Mouse (Mus musculus) right cerebral cortex, postnatal 36 days (tissue): Measurements from ENCODE around the gene Reck.

Experiments
- DNase-seq, 2 experiments: peaks; one replicate each; pipeline ENCODE4 v3.0.0; 2022; ENCODE audit warnings: low spot score in 2 of 2, mixed read lengths in 1 of 2

Reck gene

DNA sequence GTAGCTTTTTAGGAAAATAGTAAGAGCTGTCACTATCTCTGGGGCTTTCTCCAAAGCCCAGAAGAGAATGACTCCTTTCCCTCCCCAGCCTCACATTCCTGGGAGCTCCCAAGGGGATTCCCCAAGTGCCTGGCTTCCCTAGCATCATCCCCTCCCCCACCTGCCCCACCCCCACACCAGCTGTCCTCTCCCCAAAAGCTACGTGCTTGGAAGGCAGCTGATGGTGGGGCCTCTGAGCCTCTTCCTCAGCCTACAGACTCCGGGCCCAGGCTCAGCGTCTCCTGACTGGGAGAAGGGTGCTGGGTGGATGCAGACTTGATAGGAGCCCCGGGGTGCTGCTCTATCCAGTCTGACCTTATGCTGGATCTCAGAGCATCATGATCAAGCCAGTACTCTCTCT lies 94.0 kb downstream of the Reck start:
- no peak for DNase-seq

DNA sequence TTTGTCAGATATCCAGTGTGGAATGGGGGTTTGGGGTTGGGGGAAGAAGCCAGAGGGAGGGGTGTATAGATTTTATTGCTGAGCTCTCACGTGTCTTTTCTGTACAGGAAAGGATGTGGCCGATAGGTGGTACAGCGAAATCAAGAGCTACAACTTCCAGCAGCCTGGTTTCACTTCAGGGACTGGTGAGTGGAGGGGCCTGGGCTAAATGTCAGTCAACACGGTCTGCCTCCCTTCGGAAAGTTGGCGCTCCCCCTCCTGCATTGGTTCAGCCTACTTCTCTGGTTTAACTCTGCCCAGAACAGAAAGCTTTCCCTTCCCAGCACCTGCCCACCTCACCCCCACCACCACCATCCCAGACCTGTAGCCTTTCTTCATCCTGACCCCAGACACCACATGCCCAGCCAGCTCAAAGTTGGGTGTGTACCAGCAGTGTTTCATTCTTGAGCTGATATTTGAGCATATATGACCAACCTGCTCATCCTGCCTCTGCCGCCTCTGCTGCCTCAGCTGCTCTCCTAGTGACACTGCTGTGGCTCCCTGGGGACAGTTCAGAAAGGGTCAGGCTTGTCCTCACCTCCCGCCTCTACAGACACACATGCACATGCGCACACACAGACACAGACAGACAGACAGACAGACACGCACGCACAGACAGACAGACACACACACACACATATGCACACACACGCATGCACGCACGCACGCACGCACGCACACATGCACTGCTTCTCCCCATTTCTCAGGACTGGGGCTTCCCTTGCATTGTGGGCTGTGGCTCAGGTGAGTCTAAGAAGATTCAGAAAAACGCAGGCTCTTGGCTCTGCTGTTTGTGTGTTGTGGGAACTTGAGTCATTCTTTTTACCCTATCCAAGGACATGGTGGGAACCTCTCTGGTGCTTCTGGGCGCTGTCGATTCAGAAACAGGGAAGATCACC lies 95.3 kb downstream of the Reck start:
- DNase-seq, result no peak

DNA sequence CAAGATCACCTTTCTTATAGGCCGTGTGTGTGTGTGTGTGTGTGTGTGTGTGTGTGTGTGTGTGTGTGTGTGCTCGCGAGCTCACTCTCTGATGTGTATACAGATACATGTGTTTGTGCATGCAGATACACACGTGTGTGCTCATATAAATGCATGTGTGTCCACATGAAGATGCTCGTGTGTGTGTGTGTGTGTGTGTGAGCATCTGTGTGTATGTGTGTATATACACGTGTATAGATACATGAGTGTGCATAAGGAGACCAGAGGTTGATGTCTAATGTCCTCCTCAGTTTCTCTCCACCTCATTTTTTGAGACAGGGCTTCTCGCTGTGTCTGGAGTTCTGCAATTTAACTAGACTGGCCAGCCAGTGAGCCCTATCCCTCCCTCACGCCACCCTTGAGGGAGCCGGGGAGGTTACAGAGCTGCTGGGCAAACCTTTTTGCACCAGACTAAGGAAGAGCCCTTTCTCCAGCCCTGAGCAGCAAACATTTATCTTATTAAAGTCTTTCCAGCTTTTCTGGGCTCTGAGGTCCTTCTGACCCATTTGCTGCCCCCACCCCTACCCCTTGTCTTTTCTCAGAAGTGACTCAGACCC lies 96.3 kb downstream of the Reck start:
- DNase-seq, result no peak

- no peak for DNase-seq
These were observed 96.8 kb downstream of the Reck start for GRCm38 (mm10) chr4:43972137-43972591.

DNA sequence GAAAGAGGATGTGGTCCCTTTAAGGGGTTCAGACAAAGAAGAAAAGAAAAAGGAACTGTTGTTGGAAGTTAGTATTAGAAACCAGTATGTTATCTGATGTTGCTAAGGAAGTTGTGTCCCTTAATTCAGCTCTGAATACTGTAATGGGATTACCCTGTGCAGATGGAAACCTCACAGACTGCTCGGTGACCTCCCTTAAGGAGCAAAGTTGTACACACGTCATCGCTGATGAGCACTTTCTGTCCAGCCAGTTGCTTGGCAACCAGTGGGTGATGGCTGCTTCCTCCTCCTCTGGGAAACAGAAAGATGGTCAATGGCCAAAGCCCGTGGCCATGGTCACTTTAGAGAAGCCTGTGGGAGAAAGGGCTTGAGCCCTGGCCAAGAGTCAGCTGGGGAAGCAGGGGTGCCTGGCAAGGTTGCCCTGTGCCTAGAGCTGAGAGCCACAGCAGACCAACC lies 98.2 kb downstream of the Reck start:
- peak; percentile 29 to 37 for DNase-seq

DNA sequence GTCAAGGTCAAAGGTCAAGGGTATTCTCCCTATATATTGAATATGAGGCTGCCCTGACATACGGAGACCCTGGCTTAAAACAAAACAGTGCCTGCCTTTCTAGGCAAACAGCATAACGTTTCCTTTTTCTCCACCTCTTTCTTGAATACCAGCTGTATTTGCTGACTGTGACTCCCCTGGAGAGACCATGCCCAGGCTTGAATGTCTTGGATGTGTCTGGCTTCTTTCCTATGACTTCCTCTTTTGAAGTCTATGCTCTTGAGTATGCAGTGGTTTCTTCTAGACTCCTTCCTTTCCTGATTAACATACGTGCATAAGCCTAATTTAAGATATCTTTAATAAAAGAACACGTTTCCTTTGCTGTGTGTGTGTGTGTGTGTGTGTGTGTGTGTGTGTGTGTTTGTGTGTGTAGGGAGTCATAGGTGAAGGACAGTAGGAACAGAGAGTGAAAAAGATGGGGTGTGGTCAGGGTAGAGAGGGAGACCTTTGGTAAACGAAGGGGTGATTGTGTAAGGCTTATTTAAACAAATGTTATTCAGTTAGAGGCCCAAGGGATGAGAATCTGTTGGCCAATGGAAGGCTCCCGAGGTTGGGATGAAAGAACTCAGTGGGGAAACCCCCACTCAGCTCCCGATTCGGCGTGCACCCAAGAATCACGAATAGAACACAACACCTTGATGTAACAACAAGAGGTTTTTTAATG lies 99.7 kb downstream of the Reck start:
- no peak for DNase-seq

- no peak for DNase-seq
These were observed 101.0 kb downstream of the Reck start for GRCm38 (mm10) chr4:43976223-43976740.

DNA sequence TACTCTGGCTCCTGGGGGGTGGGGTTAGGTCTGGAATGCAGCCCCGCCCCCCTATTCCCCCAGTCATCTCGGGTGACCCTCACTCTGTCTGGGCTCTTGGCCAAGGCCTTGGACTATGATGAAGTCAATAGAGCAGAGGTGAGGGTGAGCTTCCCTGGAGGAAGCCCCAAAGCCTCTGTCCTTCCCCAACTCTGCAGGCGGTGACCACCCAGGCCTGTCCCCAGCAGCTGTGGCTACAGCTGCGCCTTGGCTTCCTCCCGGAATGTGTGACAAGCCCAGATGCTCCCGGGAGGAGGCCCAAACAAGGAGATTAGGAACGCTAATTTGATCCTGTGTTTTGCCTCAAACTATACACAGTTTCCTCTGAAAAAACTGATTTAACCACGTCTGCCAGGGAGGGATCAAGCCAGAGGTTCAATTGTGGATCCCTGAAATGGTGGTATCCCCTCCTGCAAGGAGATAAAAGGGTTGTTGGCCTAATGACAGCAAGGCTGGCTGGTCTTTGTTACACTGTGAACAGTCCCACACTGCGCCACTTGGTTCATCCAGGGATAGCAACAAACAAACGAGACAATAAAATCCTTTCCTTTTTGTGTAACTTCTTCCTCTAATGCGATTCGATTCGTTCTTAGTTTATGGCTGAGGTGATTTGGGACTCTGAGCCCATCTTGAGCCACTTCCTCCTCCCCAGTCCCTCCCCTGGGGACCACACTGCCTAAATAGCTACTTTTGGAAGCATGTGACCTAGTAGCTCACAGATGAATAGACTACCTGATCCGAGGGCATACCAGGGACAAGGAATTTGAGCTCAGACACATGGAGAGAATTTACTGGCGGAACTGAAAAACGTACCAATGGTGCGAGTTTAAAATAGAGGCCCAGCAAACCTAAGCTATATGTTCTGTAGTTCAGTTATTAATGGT lies 103.5 kb downstream of the Reck start:
- DNase-seq, result no peak

GRCm38 (mm10) chr4:43979746-43980145 lies 104.4 kb downstream of the Reck start:
- DNase-seq, result peak; percentile 83 to 88

DNA sequence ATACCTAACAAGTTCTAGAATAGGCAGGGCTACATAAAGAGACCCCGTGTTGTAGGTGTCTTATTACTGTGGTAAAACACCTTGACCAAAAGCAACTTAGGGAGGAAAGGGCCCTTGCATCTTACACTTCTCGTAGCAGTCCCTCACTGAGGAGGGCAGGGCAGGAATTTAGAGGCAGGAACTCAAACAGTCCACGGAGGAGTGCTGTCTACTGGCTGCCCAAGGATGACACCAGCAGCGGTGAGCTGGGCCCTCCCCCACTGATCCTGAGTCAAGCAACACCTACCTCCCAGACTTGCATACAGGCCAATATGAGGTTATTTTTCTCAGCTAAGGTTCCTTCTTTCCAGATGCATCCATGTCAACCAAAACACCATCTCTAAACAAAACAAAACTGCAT lies 104.9 kb downstream of the Reck start:
- DNase-seq, result no peak

- DNase-seq, result no peak
These were observed 105.5 kb downstream of the Reck start for GRCm38 (mm10) chr4:43980846-43981245.

DNA sequence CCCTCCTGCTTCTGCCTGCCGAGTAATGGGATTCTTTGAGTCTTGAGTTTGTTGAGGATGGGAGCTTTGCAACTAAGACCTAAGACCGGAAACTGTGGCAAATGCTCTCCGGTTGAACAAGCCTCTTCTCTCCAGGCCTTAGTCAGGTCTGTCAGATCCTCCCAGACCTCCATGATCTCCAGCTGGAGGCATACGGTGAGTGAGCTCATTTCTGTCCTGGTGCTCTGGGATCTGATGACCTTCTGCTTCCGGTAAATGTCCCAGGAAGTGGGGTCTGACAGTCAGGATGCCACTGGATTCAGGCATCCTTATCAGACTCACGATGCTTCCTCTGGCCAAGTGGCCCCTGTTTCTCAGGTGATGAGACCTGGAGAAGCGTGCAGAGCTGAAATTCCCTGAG lies 105.9 kb downstream of the Reck start:
- DNase-seq, result no peak

DNA sequence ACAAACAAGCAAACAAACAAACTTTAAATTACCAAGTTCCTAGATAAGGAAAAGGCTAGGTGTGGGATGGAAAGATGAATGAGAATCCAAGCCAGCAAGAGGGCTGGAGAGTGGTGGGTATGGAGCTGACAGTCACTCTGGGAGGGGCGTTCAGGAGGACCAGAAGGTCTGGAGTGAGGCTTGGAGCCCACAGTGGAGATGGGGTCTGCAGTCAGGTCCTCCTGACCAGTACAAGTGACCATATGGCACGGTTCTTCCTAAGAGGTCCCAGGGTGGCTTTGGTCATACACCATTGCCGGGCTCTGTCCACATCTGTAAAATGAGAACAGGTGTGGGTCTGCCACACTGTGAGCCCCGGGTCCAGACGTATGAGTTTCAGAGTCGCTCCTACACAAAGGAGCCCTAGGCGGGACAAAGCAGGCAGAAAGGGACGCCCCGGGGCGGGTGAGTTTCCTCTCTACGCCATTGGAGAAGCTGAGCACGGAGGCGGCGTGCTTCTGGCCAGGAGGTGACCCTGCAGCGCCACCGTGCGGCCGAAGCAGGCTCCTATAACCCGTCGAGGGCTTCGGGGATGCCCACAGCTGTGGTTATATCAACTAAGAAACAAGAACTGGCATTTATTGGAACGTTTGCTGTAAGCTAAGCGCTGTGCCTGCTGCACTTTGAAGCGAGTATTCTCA lies 106.9 kb downstream of the Reck start:
- peak; percentile 83 to 88 for DNase-seq

- no peak for DNase-seq
These were observed 107.9 kb downstream of the Reck start, which contains the start of gene Ccin for GRCm38 (mm10) chr4:43983181-43983580. Ccin (plus strand) TSS chr4:43983483.

DNA sequence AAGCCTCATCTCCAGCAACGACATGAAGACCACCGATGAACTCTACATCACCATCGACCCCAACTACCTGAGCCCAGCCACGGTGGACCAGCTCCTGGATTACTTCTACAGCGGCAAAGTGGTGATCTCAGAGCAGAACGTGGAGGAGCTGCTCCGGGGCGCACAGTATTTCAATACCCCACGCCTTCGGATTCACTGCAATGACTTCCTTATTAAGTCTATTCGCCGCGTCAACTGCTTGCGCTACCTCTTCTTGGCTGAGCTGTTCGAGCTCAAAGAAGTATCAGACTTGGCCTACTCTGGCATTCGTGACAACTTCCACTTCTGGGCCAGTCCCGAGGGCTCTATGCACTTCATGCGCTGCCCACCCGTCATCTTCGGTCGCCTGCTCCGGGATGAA lies 108.4 kb downstream of the Reck start:
- no peak for DNase-seq

GRCm38 (mm10) chr4:43984326-43984725 lies 109.0 kb downstream of the Reck start:
- DNase-seq, result no peak

GRCm38 (mm10) chr4:43988976-43989375 lies 113.6 kb downstream of the Reck start:
- DNase-seq, result no peak

DNA sequence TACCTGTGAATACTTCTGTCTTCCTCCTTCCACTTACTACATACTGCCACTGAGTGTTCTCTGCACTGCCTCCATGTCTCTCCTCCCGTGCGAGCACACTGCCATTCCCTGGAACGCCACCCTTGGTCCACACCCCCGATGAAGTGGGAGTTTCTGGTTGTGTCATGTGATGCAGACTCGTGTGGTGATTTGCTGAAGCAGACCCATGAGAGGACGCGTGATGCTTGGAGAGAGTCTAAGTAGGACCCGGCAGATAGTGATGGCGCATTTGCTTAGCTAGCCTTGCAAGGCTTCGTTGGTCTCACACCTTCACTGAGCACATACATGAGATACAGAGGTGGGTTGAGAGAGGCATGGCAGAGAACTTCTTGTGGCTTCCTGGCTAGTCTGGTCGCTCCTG lies 117.7 kb downstream of the Reck start:
- no peak for DNase-seq

GRCm38 (mm10) chr4:43994342-43994741 lies 119.0 kb downstream of the Reck start:
- DNase-seq, result no peak
